ENCODE assay signal across 1 mouse cellular context in the genomic region with DNA sequence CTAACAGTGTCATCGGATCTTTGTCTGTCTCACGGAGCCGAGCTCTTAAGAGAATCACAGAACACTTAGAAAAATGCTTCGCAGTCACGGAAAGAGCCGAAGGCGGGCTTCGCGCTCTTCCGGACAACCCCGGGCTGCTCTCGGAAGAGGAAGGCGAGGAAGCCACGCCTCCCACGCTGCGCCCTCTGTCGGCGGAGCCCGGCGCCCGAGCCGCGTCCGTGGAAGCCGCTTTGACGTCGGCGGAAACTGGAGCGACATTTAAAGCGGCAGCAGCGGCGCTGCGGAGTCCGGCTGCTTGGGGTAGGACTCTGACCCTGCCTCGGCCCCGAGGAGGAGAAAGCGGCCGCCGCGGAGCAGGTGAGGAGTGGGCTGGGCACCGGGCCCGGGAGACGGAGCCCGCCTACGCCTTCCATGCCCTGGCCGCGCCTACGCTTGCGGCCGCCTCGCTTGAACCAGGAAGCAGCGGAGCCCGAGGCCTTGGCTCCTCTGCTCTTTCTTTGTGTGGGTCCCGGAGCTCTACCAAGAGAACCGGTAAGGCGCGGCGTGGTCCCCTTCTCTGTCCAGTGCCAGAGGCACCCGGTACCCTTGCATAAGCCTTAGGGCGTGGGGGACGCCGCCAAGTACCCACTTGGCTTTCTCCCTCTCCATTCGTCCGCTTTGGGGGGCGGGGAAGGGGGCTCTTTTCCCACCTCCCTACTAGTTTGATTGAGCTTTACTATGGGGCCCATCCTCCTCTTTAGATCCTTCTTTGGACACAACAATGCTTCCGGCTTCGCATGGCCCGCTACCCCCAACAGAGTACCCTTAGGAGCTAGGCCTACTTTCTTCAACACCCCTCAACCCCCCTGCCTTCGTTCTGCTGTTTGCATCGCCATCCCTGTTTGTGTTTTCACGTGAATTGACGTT.
A peak's percentile ranks its signal among the peaks of the same experiment; 100 is the strongest.
TF ChIP-seq lines count a peak whose summit lies in the region.

A gene (plus strand): TSS at position 242 of the 906 bp plus-strand sequence.

TF ChIP-seq in MEL, 35 proteins besides CTCF, POLR2A, EP300 and RAD21 (continued from another document):
- TF ChIP-seq BHLHE40 (IDR thresholded peaks at IDR 0.05; ENCODE audit: borderline replicate concordance, low read depth, low read length): no peak
- TF ChIP-seq POLR2AphosphoS5 (IDR thresholded peaks at IDR 0.05; ENCODE audit: borderline replicate concordance, low read depth, low read length): no peak
- TF ChIP-seq MYC (IDR thresholded peaks at IDR 0.05; ENCODE audit: low read depth, low read length): no peak
- 0 out of 2 replicates have a peak, but pooled peaks have one; percentile 26 for TF ChIP-seq ZMIZ1 (IDR thresholded peaks at IDR 0.05; ENCODE audit: low read depth, low read length)
- no peak; the same call in 1 of the 2 replicates for TF ChIP-seq MAX (IDR thresholded peaks at IDR 0.05; ENCODE audit: low read length)
- TF ChIP-seq GABPA (IDR thresholded peaks at IDR 0.05; ENCODE audit: low read depth, low read length): no peak
- no peak for TF ChIP-seq ZKSCAN1 (IDR thresholded peaks at IDR 0.05; ENCODE audit: low read depth, low read length)
- peak; percentile 72 for TF ChIP-seq ELF1 (IDR thresholded peaks at IDR 0.05; ENCODE audit: low read depth, low read length)
- no peak for TF ChIP-seq CHD1 (IDR thresholded peaks at IDR 0.05; ENCODE audit: low read depth, low read length)
- TF ChIP-seq USF1 (IDR thresholded peaks at IDR 0.05; ENCODE audit: low read depth, low read length): no peak
- no peak for TF ChIP-seq NRF1 (IDR thresholded peaks at IDR 0.05; ENCODE audit: insufficient read depth, low read depth, low read length, poor library complexity, severe bottlenecking)
- TF ChIP-seq HCFC1 (IDR thresholded peaks at IDR 0.05; ENCODE audit: low read depth, low read length): peak; percentile 80
- no peak for TF ChIP-seq POLR2AphosphoS2 (IDR thresholded peaks at IDR 0.05; ENCODE audit: low read length)
- no peak for TF ChIP-seq JUND (IDR thresholded peaks at IDR 0.05; ENCODE audit: low read depth, low read length)
- TF ChIP-seq KAT2A (conservative IDR thresholded peaks at IDR 0.05; ENCODE audit: low read depth, low read length): peak; percentile 48; the same call in 1 of the 2 replicates
TF ChIP-seq in MEL: peak in this region for 9.
